Mouse (Mus musculus) myocyte (in vitro differentiated cells): ENCODE data around the gene Ksr2. TPM values are rescaled to one million over a fixed set of nuclear protein-coding genes. Genes with fewer than 3 reads are reported as not detected.

ENCODE experiments used
- H3K27me3 ChIP-seq: one replicate; pipeline ENCODE4 v1.6.1; 2011; ENCODE audit not compliant: control insufficient read depth, insufficient read depth, insufficient read length
- H3K36me3 ChIP-seq: one replicate; pipeline ENCODE4 v1.6.1; 2011; ENCODE audit not compliant: control insufficient read depth, insufficient read depth
- H3K4me2 ChIP-seq: one replicate; pipeline ENCODE4 v1.6.1; 2011; ENCODE audit warnings: low read depth, control low read depth
- H3K4me3 ChIP-seq: one replicate; pipeline ENCODE4 v1.5.1; 2011; ENCODE audit warnings: mild to moderate bottlenecking, control low read depth, moderate library complexity
- H3K79me2 ChIP-seq: one replicate; pipeline ENCODE4 v1.6.1; 2011; ENCODE audit not compliant: control insufficient read depth, insufficient read depth
- H3ac ChIP-seq: one replicate; pipeline ENCODE4 v1.6.1; 2011; ENCODE audit not compliant: control insufficient read depth, insufficient read length
- CEBPB ChIP-seq: IDR thresholded peaks from 2 replicates; pipeline ENCODE4 v1.6.1; 2011; ENCODE audit warnings: mild to moderate bottlenecking, moderate library complexity; ENCODE audit not compliant: poor library complexity, insufficient read depth, severe bottlenecking
- E2F4 ChIP-seq: IDR thresholded peaks from one replicate; pipeline ENCODE4 v1.6.1; 2011; ENCODE audit warnings: mild to moderate bottlenecking, control low read depth, moderate library complexity; ENCODE audit not compliant: insufficient read depth
- MAX ChIP-seq: IDR thresholded peaks from one replicate; pipeline ENCODE4 v1.6.1; 2011; ENCODE audit warnings: low read depth, mild to moderate bottlenecking, control low read depth
- MYOD1 ChIP-seq, 3 experiments: IDR thresholded peaks; one replicate each; pipeline ENCODE4 v1.6.1; 2011; ENCODE audit warnings: control low read depth in 2 of 3, low read depth in 2 of 3, mild to moderate bottlenecking in 2 of 3, moderate library complexity in 1 of 3; ENCODE audit not compliant: insufficient read length in 2 of 3, control insufficient read depth in 1 of 3
- MYOG ChIP-seq, 3 experiments: IDR thresholded peaks; one replicate each; pipeline ENCODE4 v1.6.1; 2011; ENCODE audit warnings: control low read depth in 2 of 3, low read depth in 2 of 3, mild to moderate bottlenecking in 2 of 3; ENCODE audit not compliant: insufficient read length in 2 of 3, control insufficient read depth in 1 of 3, insufficient read depth in 1 of 3
- POLR2A ChIP-seq: IDR thresholded peaks from one replicate; pipeline ENCODE4 v1.6.1; 2011; ENCODE audit warnings: low read depth, mild to moderate bottlenecking, control low read depth, moderate library complexity; ENCODE audit not compliant: insufficient read length
- POLR2AphosphoS2 ChIP-seq: IDR thresholded peaks from one replicate; pipeline ENCODE4 v1.6.1; 2011; ENCODE audit warnings: low read depth, control low read depth; ENCODE audit not compliant: insufficient read length
- REST ChIP-seq: IDR thresholded peaks from one replicate; pipeline ENCODE4 v1.6.1; 2011; ENCODE audit warnings: mild to moderate bottlenecking, control low read depth, moderate library complexity; ENCODE audit not compliant: insufficient read depth, insufficient read length
- SRF ChIP-seq: IDR thresholded peaks from one replicate; pipeline ENCODE4 v1.6.1; 2011; ENCODE audit warnings: low read depth; ENCODE audit not compliant: control insufficient read depth, insufficient read length
- TCF12 ChIP-seq: IDR thresholded peaks from one replicate; pipeline ENCODE4 v1.6.1; 2011; ENCODE audit warnings: mild to moderate bottlenecking, control low read depth; ENCODE audit not compliant: poor library complexity, insufficient read depth, severe bottlenecking
- TCF3 ChIP-seq: IDR thresholded peaks from one replicate; pipeline ENCODE4 v1.6.1; 2011; ENCODE audit warnings: low read depth, control low read depth; ENCODE audit not compliant: insufficient read length
- USF1 ChIP-seq: IDR thresholded peaks from one replicate; pipeline ENCODE4 v1.6.1; 2011; ENCODE audit warnings: low read depth, mild to moderate bottlenecking, control low read depth, moderate library complexity
- polyA plus RNA-seq: library from polyadenylated mRNA; unstranded; fragments of >200 nt; fragmentation: generic; extraction: Trizol; gene quantifications from one replicate; pipeline ENCODE4 v1.2.1, GENCODE M21; 2012; ENCODE audit warnings: missing spikeins

The Ksr2 gene
- polyA plus RNA-seq, 1 experiment = 0.02 TPM

- Histone ChIP-seq H3K4me2 (no peak overlapping the region), H3K27me3 (peaks cover 17% of the 10 kb centered on the region), H3K36me3 (no peaks in the 10 kb centered on the region), H3K4me3 (no peak overlapping the region), H3ac (no peak overlapping the region), H3K79me2 (no peaks in the 10 kb centered on the region)
- no peak for TF ChIP-seq E2F4
- TF ChIP-seq USF1 = no peak
- no peak for TF ChIP-seq TCF3
- TF ChIP-seq POLR2A = no peak
- no peak for TF ChIP-seq TCF12
- TF ChIP-seq POLR2AphosphoS2 = no peak
- no peak for TF ChIP-seq MAX
- no peak for TF ChIP-seq SRF
- TF ChIP-seq MYOD1 (IDR thresholded peaks at IDR 0.05; ENCODE audit: control insufficient read depth in 1 of 3, insufficient read length in 2 of 3, low read depth in 2 of 3) = no peak
- TF ChIP-seq REST = no peak
These were observed 18.0 kb upstream of the Ksr2 start for GRCm38 (mm10) chr5:117395834-117396233.

DNA sequence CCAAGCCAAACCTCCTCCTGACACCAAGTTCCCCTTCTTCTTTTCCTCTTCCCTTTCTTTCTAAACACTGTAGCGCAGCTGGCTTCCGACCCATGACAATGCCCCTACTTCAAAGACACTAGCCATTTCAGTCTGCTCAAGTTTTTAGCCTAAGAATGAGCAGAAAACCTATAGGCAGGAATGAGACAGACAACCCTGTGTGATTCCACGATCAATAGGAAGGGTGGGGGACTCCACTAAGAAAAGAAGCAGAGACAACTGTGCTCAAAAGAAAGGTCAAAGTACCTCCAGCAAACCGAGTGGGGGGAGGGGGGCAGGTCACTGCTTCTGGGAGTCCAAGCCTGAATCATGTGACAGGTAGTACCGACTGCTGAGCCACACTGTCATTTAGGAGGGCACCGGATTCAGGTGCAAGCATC is 17.2 kb upstream of the Ksr2 start:
- Histone ChIP-seq H3ac (no peak overlapping the region), H3K79me2 (no peaks in the 10 kb centered on the region), H3K4me2 (no peak overlapping the region), H3K36me3 (no peaks in the 10 kb centered on the region), H3K4me3 (no peak overlapping the region), H3K27me3 (peaks cover 17% of the 10 kb centered on the region)
- TF ChIP-seq SRF (no peak), E2F4 (no peak)

DNA sequence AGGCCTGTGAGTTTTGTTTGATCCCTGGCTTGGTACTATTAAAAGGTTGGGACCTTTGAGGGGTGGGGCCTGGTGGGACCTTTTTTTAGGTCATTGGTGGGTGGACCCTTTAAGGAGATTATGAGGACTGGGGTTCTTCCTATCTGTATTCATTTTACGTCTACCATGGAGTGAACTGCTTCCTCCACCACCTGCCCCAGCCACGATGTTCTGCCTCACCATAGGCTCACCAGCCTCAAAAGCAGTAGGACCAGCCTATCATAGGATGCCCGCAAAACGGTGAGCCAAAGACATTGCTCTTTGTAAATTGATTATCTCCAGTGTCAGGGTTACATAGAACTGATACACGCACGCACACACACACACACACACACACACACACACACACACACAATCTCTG is 16.4 kb upstream of the Ksr2 start:
- Histone ChIP-seq H3K4me3 (no peak overlapping the region), H3K36me3 (no peaks in the 10 kb centered on the region), H3ac (no peak overlapping the region), H3K79me2 (no peaks in the 10 kb centered on the region), H3K27me3 (peaks cover 17% of the 10 kb centered on the region), H3K4me2 (no peak overlapping the region)
- TF ChIP-seq CEBPB (no peak), SRF (no peak), MAX (no peak), POLR2AphosphoS2 (no peak), REST (no peak), POLR2A (no peak), USF1 (no peak), MYOG (IDR thresholded peaks at IDR 0.05; ENCODE audit: control insufficient read depth in 1 of 3, insufficient read depth in 1 of 3, insufficient read length in 2 of 3, low read depth in 2 of 3) (no peak), MYOD1 (IDR thresholded peaks at IDR 0.05; ENCODE audit: control insufficient read depth in 1 of 3, insufficient read length in 2 of 3, low read depth in 2 of 3) (no peak), TCF12 (no peak), TCF3 (no peak)

- no peak overlapping the region for H3ac ChIP-seq
- H3K36me3 ChIP-seq = no peaks in the 10 kb centered on the region
- no peak overlapping the region for H3K4me3 ChIP-seq
- TF ChIP-seq TCF3 = no peak
- TF ChIP-seq REST = no peak
- TF ChIP-seq TCF12 = no peak
- TF ChIP-seq MAX = no peak
- no peak for TF ChIP-seq MYOD1 (IDR thresholded peaks at IDR 0.05; ENCODE audit: control insufficient read depth in 1 of 3, insufficient read length in 2 of 3, low read depth in 2 of 3)
- TF ChIP-seq E2F4 = no peak
- no peak for TF ChIP-seq USF1
- TF ChIP-seq POLR2AphosphoS2 = no peak
- no peak for TF ChIP-seq SRF
- no peak for TF ChIP-seq CEBPB
- TF ChIP-seq MYOG (IDR thresholded peaks at IDR 0.05; ENCODE audit: control insufficient read depth in 1 of 3, insufficient read depth in 1 of 3, insufficient read length in 2 of 3, low read depth in 2 of 3) = no peak
- no peak for TF ChIP-seq POLR2A
- no peak overlapping the region for H3K4me2 ChIP-seq
- H3K79me2 ChIP-seq = no peaks in the 10 kb centered on the region
- H3K27me3 ChIP-seq = peaks cover 24% of the 10 kb centered on the region
These were observed 15.7 kb upstream of the Ksr2 start for GRCm38 (mm10) chr5:117398007-117398550.

DNA sequence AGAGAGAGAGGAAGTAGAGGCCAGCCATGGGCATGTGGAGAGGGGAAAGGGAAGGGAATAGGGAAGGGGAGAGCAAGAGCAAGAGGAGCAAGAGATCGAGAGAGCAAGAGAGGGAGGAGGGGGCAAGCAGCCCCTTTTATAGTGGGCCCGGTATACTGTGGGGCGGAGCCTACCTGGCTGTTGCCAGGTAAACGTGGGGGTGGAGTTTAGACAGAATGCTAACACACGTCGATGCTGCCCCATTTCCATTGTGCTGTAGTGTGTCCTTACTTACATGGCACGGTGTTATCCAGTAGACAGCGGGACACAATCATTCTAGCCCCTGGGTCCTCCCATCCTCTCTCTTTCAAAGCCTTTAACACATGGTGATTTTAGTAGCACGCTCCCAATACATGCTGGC is 14.5 kb upstream of the Ksr2 start:
- no peak for TF ChIP-seq MYOD1 (IDR thresholded peaks at IDR 0.05; ENCODE audit: control insufficient read depth in 1 of 3, insufficient read length in 2 of 3, low read depth in 2 of 3)
- TF ChIP-seq USF1 = no peak
- no peak for TF ChIP-seq POLR2A
- TF ChIP-seq MAX = no peak
- no peak for TF ChIP-seq MYOG (IDR thresholded peaks at IDR 0.05; ENCODE audit: control insufficient read depth in 1 of 3, insufficient read depth in 1 of 3, insufficient read length in 2 of 3, low read depth in 2 of 3)
- TF ChIP-seq POLR2AphosphoS2 = no peak
- no peak for TF ChIP-seq SRF
- TF ChIP-seq CEBPB = no peak
- no peak for TF ChIP-seq TCF3
- no peak for TF ChIP-seq TCF12
- no peak for TF ChIP-seq REST
- TF ChIP-seq E2F4 = no peak
- no peaks in the 10 kb centered on the region for H3K79me2 ChIP-seq
- H3ac ChIP-seq = no peak overlapping the region
- no peaks in the 10 kb centered on the region for H3K36me3 ChIP-seq
- H3K4me2 ChIP-seq = no peak overlapping the region
- peaks cover 26% of the 10 kb centered on the region for H3K27me3 ChIP-seq
- H3K4me3 ChIP-seq = no peak overlapping the region
